Mouse (Mus musculus) C2C12 (cell line): ENCODE results near the gene Perm1.

Experiments
- CTCF ChIP-seq: IDR thresholded peaks from one replicate; pipeline ENCODE4 v1.5.1; 2011; ENCODE audit not compliant: control insufficient read depth, insufficient read depth, insufficient read length
- FOSL1 ChIP-seq: IDR thresholded peaks from one replicate; pipeline ENCODE4 v1.8.0; 2011; ENCODE audit warnings: mild to moderate bottlenecking, low read length; ENCODE audit not compliant: poor library complexity, insufficient read depth, severe bottlenecking
- MYOG ChIP-seq: IDR thresholded peaks from one replicate; pipeline ENCODE4 v1.6.1; 2011; ENCODE audit not compliant: control insufficient read depth, insufficient read length; ENCODE audit errors: extremely low read depth
- USF1 ChIP-seq: IDR thresholded peaks from one replicate; pipeline ENCODE4 v1.6.1; 2011; ENCODE audit warnings: low read depth, mild to moderate bottlenecking, control low read depth, moderate library complexity

GRCm38 (mm10) chr4:156166477-156166876 lies 49.2 kb upstream of the Perm1 start:
- TF ChIP-seq MYOG, result no peak
- TF ChIP-seq CTCF, result no peak
- TF ChIP-seq FOSL1, result no peak
- TF ChIP-seq USF1, result no peak
